Mouse (Mus musculus) olfactory bulb, adult 2 months (tissue): ENCODE data around the gene Taf9b. TPM values are rescaled to one million over a fixed set of nuclear protein-coding genes. Genes with fewer than 3 reads are reported as not detected.

ENCODE experiments used
- H3K27ac ChIP-seq: fragments of 200-500 bp; 2 replicates; pipeline ENCODE4 v1.5.1; 2012; ENCODE audit warnings: low read depth, low read length; ENCODE audit not compliant: insufficient read depth
- H3K4me1 ChIP-seq: fragments of 200-500 bp; 2 replicates; pipeline ENCODE4 v1.6.1; 2012; ENCODE audit warnings: low read length; ENCODE audit not compliant: control insufficient read depth, insufficient read depth
- H3K4me3 ChIP-seq: fragments of 200-500 bp; 2 replicates; pipeline ENCODE4 v1.5.1; 2012; ENCODE audit warnings: mild to moderate bottlenecking, low read depth, low read length, moderate library complexity; ENCODE audit not compliant: insufficient read depth
- CTCF ChIP-seq: fragments of 200-500 bp; IDR thresholded peaks from 2 replicates; pipeline ENCODE4 v1.5.1; 2012; ENCODE audit warnings: low read depth, mild to moderate bottlenecking, low read length, moderate library complexity; ENCODE audit not compliant: insufficient read depth
- POLR2A ChIP-seq: fragments of 200-500 bp; IDR thresholded peaks from 2 replicates; pipeline ENCODE4 v1.6.1; 2012; ENCODE audit warnings: mild to moderate bottlenecking, low read depth, low read length, moderate library complexity; ENCODE audit not compliant: insufficient read depth
- WGBS: fragments of 180-500 bp; shearing (Covaris S2); methylation state at CpG from one replicate; pipeline ENCODE4 v1.1.7; 2018; 5-methylcytosine and 5-hydroxymethylcytosine counted together
- polyA plus RNA-seq: library from polyadenylated mRNA; stranded (reverse); fragments of >200 nt; gene quantifications from 2 replicates; pipeline ENCODE4 v1.2.4, GENCODE M21; 2012; ENCODE audit warnings: low replicate concordance; ENCODE audit not compliant: missing spikeins, insufficient read depth, insufficient read length

Gene Taf9b
- polyA plus RNA-seq, 1 experiment = not detected

- Histone ChIP-seq H3K27ac (peak overlapping the region; percentile 54), H3K4me1 (no peaks in the 10 kb centered on the region), H3K4me3 (peak overlapping the region; percentile 71)
- TF ChIP-seq CTCF (no peak), POLR2A (no peak)
- WGBS = 20% methylated on average over 12 of the region's 12 CpGs
Observed at GRCm38 (mm10) chrX:106187737-106188136, 33.2 kb downstream of the Taf9b start.

DNA sequence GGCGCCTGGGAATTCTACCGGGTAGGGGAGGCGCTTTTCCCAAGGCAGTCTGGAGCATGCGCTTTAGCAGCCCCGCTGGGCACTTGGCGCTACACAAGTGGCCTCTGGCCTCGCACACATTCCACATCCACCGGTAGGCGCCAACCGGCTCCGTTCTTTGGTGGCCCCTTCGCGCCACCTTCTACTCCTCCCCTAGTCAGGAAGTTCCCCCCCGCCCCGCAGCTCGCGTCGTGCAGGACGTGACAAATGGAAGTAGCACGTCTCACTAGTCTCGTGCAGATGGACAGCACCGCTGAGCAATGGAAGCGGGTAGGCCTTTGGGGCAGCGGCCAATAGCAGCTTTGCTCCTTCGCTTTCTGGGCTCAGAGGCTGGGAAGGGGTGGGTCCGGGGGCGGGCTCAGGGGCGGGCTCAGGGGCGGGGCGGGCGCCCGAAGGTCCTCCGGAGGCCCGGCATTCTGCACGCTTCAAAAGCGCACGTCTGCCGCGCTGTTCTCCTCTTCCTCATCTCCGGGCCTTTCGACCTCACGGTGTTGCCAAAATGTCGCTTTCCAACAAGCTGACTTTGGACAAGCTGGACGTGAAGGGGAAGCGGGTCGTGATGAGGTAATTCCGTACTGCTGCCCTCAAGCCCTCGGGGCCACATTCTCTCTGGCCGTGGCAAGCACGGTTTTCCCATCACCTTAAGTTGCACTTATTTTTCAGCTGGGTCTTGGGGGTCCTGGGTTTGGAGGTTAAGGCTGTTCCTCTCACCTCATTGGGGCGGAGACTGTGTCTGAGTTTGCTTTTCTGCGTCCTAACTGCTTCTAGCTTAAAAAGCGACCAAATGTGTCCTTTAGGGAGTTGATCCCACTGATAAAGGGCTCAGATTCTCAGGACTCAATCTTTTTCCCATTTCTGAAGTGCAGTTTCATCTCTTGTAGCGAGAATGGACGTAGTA, 34.0 kb downstream of the Taf9b start, which contains the start of gene Pgk1:
Gene Pgk1, plus strand, starts transcription at position 388 of the 937 bp plus-strand sequence.
- peak within 1 kb of the TSS; percentile 86 for H3K27ac ChIP-seq
- no peak for TF ChIP-seq CTCF
- TF ChIP-seq POLR2A = 0 out of 2 replicates have a peak, but pooled peaks have one; percentile 8
- H3K4me3 ChIP-seq = peak within 1 kb of the TSS; percentile 71
- WGBS = 16% methylated on average over 55 of the region's 55 CpGs
- no peaks in the 10 kb centered on the region for H3K4me1 ChIP-seq

- TF ChIP-seq CTCF = no peak
- TF ChIP-seq POLR2A = no peak
- Histone ChIP-seq H3K4me1 (no peaks in the 10 kb centered on the region), H3K4me3 (no peak overlapping the region), H3K27ac (no peak overlapping the region)
- WGBS = 29% methylated on average over 5 of the region's 5 CpGs
Observed at GRCm38 (mm10) chrX:106185706-106186105, 35.3 kb downstream of the Taf9b start.

GRCm38 (mm10) chrX:106184279-106184678, 36.7 kb downstream of the Taf9b start:
- no peak for TF ChIP-seq POLR2A
- TF ChIP-seq CTCF = no peak
- Histone ChIP-seq H3K4me1 (no peaks in the 10 kb centered on the region), H3K4me3 (no peak overlapping the region), H3K27ac (no peak overlapping the region)
- 55% methylated on average over 4 of the region's 4 CpGs for WGBS

- H3K4me1 ChIP-seq = no peaks in the 10 kb centered on the region
- no peak overlapping the region for H3K4me3 ChIP-seq
- TF ChIP-seq POLR2A (no peak), CTCF (no peak)
- WGBS = 66% methylated on average over 9 of the region's 9 CpGs
- H3K27ac ChIP-seq = no peak overlapping the region
Observed at GRCm38 (mm10) chrX:106176331-106176730, 44.6 kb downstream of the Taf9b start.

- WGBS = 62% methylated on average over 6 of the region's 6 CpGs
- H3K4me1 ChIP-seq = no peaks in the 10 kb centered on the region
- TF ChIP-seq POLR2A = no peak
- no peak for TF ChIP-seq CTCF
- no peak overlapping the region for H3K4me3 ChIP-seq
- H3K27ac ChIP-seq = no peak overlapping the region
Observed at GRCm38 (mm10) chrX:106171853-106172154, 49.2 kb downstream of the Taf9b start.

DNA sequence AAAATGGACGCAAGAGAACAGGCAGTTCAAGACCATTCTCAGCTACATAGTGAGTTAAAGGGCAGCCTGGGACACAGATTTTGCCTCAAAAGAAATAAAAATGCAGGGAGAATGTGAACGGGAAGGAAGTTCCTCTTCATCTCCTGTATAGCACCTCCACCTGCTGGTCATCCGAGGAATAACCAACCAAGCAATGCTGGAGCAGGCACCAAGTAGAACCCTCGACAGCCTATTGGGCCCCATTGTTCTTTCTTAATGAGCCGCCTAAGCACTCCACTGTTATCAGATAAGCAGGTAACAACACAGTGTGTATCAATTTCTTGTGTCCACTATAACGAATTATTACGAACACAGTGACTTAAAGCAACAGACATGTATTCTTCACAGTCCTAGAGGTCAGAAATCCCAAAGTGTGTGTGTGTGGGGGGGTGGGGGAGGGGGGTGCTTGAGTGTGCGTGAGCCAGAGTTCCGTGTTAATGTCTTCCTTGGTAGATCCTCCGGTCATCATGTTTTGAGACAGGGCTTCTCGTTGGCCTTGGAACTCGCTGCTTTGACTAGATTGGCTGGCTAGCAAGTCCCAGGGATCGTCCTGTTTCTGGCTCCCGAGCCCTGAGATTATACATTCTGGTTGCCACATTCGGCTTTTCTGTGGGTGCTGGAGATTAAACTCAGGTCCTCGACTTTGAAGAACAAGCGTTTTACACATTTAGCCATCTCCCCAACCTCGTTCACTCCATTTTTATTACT, 49.7 kb downstream of the Taf9b start:
- peak overlapping the region; percentile 29; the same call in 1 of the 2 replicates for H3K4me3 ChIP-seq
- WGBS = 23% methylated on average over 18 of the region's 18 CpGs
- H3K27ac ChIP-seq = no peak overlapping the region
- TF ChIP-seq CTCF (no peak), POLR2A (no peak)
- no peaks in the 10 kb centered on the region for H3K4me1 ChIP-seq

GRCm38 (mm10) chrX:106165089-106165488, 55.9 kb downstream of the Taf9b start:
- no peak for TF ChIP-seq CTCF
- no peak for TF ChIP-seq POLR2A
- Histone ChIP-seq H3K4me3 (no peak overlapping the region), H3K4me1 (no peaks in the 10 kb centered on the region), H3K27ac (no peak overlapping the region)
- WGBS = 79% methylated on average over 1 of the region's 1 CpGs

- TF ChIP-seq CTCF = no peak
- no peak for TF ChIP-seq POLR2A
- no peaks in the 10 kb centered on the region for H3K4me1 ChIP-seq
- no peak overlapping the region for H3K4me3 ChIP-seq
- 78% methylated on average over 5 of the region's 5 CpGs for WGBS
- H3K27ac ChIP-seq = no peak overlapping the region
Observed at GRCm38 (mm10) chrX:106164555-106164954, 56.4 kb downstream of the Taf9b start.
